Mouse (Mus musculus) hindbrain, embryonic 14.5 days (tissue): ENCODE data around the gene Trim29. TPM values are rescaled to one million over a fixed set of nuclear protein-coding genes. Genes with fewer than 3 reads are reported as not detected.

ENCODE experiments used
- ATAC-seq: fragments of 200-750 bp; cut with Nextera tagmentation; 2 replicates; pipeline ENCODE4 v1.8.0; 2017; ENCODE audit warnings: moderate number of reproducible peaks, mild to moderate bottlenecking, moderate TSS enrichment, moderate library complexity; ENCODE audit not compliant: low FRiP score
- DNase-seq: peaks from one replicate; pipeline ENCODE4 v3.0.0-alpha.2; 2015; ENCODE audit warnings: low spot score
- H3K27ac ChIP-seq: fragments of 300-500 bp; sonication (generic); 2 replicates; pipeline ENCODE4 v1.5.1; 2014; ENCODE audit warnings: mild to moderate bottlenecking, moderate library complexity
- H3K27me3 ChIP-seq: fragments of 300-500 bp; sonication (generic); 2 replicates; pipeline ENCODE4 v1.6.1; 2014; ENCODE audit warnings: mild to moderate bottlenecking, low read length, mixed read lengths; ENCODE audit not compliant: control insufficient read depth, insufficient read depth
- H3K36me3 ChIP-seq: fragments of 300-500 bp; sonication (generic); replicated peaks from 2 replicates; pipeline ENCODE4 v1.6.1; 2014; ENCODE audit not compliant: control insufficient read depth, insufficient read depth
- H3K4me1 ChIP-seq: fragments of 300-500 bp; sonication (generic); replicated peaks from 2 replicates; pipeline ENCODE4 v1.6.1; 2014; ENCODE audit warnings: antibody characterized with exemption, low read length, mixed read lengths; ENCODE audit not compliant: control insufficient read depth, insufficient read depth
- H3K4me2 ChIP-seq: fragments of 300-500 bp; sonication (generic); replicated peaks from 2 replicates; pipeline ENCODE4 v1.6.1; 2014; ENCODE audit warnings: mild to moderate bottlenecking, moderate library complexity
- H3K4me3 ChIP-seq: fragments of 300-500 bp; sonication (generic); replicated peaks from 2 replicates; pipeline ENCODE4 v1.5.1; 2014; ENCODE audit warnings: mild to moderate bottlenecking, low read length
- H3K9ac ChIP-seq: fragments of 300-500 bp; sonication (generic); 2 replicates; pipeline ENCODE4 v1.6.1; 2014
- H3K9me3 ChIP-seq: fragments of 300-500 bp; sonication (generic); 2 replicates; pipeline ENCODE4 v1.6.1; 2016; ENCODE audit warnings: low read length; ENCODE audit not compliant: control insufficient read depth
- WGBS: fragments of 180-500 bp; shearing (Covaris S2); extraction: QIAGEN DNeasy Blood & Tissue Kit; methylation state at CpG from one replicate; pipeline ENCODE4 v1.1.7; 2014; 5-methylcytosine and 5-hydroxymethylcytosine counted together
- polyA plus RNA-seq: library from polyadenylated mRNA; unstranded; fragments of >200 nt; fragmentation: Nextera tagmentation; extraction: Ambion mirVana; gene quantifications from 2 replicates; pipeline ENCODE4 v1.2.1, GENCODE M21; 2014

Trim29 gene
- polyA plus RNA-seq, 1 experiment from 2014 or later: not detected

GRCm38 (mm10) chr9:43305882-43306281 lies 4.8 kb upstream of the Trim29 start:
- ATAC-seq (no peak), DNase-seq (no peak)

GRCm38 (mm10) chr9:43309087-43309872 lies 1.4 kb upstream of the Trim29 start:
- ATAC-seq (no peak), DNase-seq (no peak)
- Histone ChIP-seq H3K4me3 (no peak overlapping the region), H3K9me3 (no peaks in the 10 kb centered on the region), H3K27ac (no peak overlapping the region), H3K27me3 (no peaks in the 10 kb centered on the region), H3K4me2 (no peak overlapping the region), H3K36me3 (no peaks in the 10 kb centered on the region), H3K9ac (no peak overlapping the region), H3K4me1 (no peaks in the 10 kb centered on the region)
- WGBS: 91% methylated on average over 6 of the region's 6 CpGs

More at GRCm38 (mm10) chr9:43305882-43306281, 4.8 kb upstream of the Trim29 start:
- Histone ChIP-seq H3K4me3 (no peak overlapping the region), H3K4me1 (no peaks in the 10 kb centered on the region), H3K36me3 (no peaks in the 10 kb centered on the region), H3K4me2 (no peak overlapping the region), H3K27me3 (no peaks in the 10 kb centered on the region), H3K27ac (no peak overlapping the region), H3K9ac (no peak overlapping the region), H3K9me3 (no peaks in the 10 kb centered on the region)
- WGBS: 53% methylated on average over 6 of the region's 6 CpGs

- ATAC-seq (no peak), DNase-seq (no peak)
- H3K4me3 ChIP-seq: no peak overlapping the region
- no peak overlapping the region for H3K4me2 ChIP-seq
- WGBS: 77% methylated on average over 7 of the region's 7 CpGs
- H3K36me3 ChIP-seq: no peaks in the 10 kb centered on the region
- H3K9ac ChIP-seq: no peak overlapping the region
- no peaks in the 10 kb centered on the region for H3K4me1 ChIP-seq
- H3K27ac ChIP-seq: no peak overlapping the region
- no peaks in the 10 kb centered on the region for H3K27me3 ChIP-seq
- H3K9me3 ChIP-seq: no peaks in the 10 kb centered on the region
These were observed 1.5 kb downstream of the Trim29 start for GRCm38 (mm10) chr9:43312190-43312589.

GRCm38 (mm10) chr9:43313805-43314204 lies 3.2 kb downstream of the Trim29 start:
- Histone ChIP-seq H3K4me1 (no peaks in the 10 kb centered on the region), H3K27me3 (no peaks in the 10 kb centered on the region), H3K9ac (no peak overlapping the region), H3K9me3 (no peaks in the 10 kb centered on the region), H3K36me3 (no peaks in the 10 kb centered on the region), H3K4me3 (no peak overlapping the region), H3K27ac (no peak overlapping the region), H3K4me2 (no peak overlapping the region)
- no peak for DNase-seq
- 93% methylated on average over 3 of the region's 3 CpGs for WGBS
- ATAC-seq: no peak

GRCm38 (mm10) chr9:43315320-43315950 lies 4.8 kb downstream of the Trim29 start:
- Histone ChIP-seq H3K27me3 (no peaks in the 10 kb centered on the region), H3K9ac (no peak overlapping the region), H3K4me2 (no peak overlapping the region), H3K9me3 (no peaks in the 10 kb centered on the region), H3K27ac (no peak overlapping the region), H3K36me3 (no peaks in the 10 kb centered on the region), H3K4me3 (no peak overlapping the region), H3K4me1 (no peaks in the 10 kb centered on the region)
- 30% methylated on average over 3 of the region's 3 CpGs for WGBS
- DNase-seq (no peak), ATAC-seq (no peak)

- ATAC-seq (no peak), DNase-seq (no peak)
- H3K9ac ChIP-seq: no peak overlapping the region
- H3K27me3 ChIP-seq: no peaks in the 10 kb centered on the region
- WGBS: 85% methylated on average over 4 of the region's 4 CpGs
- no peak overlapping the region for H3K27ac ChIP-seq
- no peaks in the 10 kb centered on the region for H3K36me3 ChIP-seq
- H3K9me3 ChIP-seq: no peaks in the 10 kb centered on the region
- no peaks in the 10 kb centered on the region for H3K4me1 ChIP-seq
- no peak overlapping the region for H3K4me3 ChIP-seq
- H3K4me2 ChIP-seq: no peak overlapping the region
These were observed 5.8 kb downstream of the Trim29 start for GRCm38 (mm10) chr9:43316466-43316865.

- WGBS: 92% methylated on average over 10 of the region's 10 CpGs
- no peaks in the 10 kb centered on the region for H3K36me3 ChIP-seq
- H3K27me3 ChIP-seq: no peaks in the 10 kb centered on the region
- no peak overlapping the region for H3K4me2 ChIP-seq
- H3K4me1 ChIP-seq: no peaks in the 10 kb centered on the region
- no peaks in the 10 kb centered on the region for H3K9me3 ChIP-seq
- ATAC-seq (no peak), DNase-seq (no peak)
- H3K9ac ChIP-seq: no peak overlapping the region
- H3K4me3 ChIP-seq: no peak overlapping the region
- H3K27ac ChIP-seq: no peak overlapping the region
These were observed 8.0 kb downstream of the Trim29 start for GRCm38 (mm10) chr9:43318661-43319060.

GRCm38 (mm10) chr9:43321951-43322350 lies 11.3 kb downstream of the Trim29 start:
- DNase-seq: no peak
- Histone ChIP-seq H3K9me3 (no peaks in the 10 kb centered on the region), H3K4me2 (no peak overlapping the region), H3K27me3 (no peaks in the 10 kb centered on the region), H3K4me1 (no peaks in the 10 kb centered on the region), H3K4me3 (no peak overlapping the region), H3K27ac (no peak overlapping the region), H3K36me3 (no peaks in the 10 kb centered on the region), H3K9ac (no peak overlapping the region)
- ATAC-seq: no peak
- WGBS: 84% methylated on average over 6 of the region's 6 CpGs

- H3K36me3 ChIP-seq: no peaks in the 10 kb centered on the region
- H3K4me3 ChIP-seq: no peak overlapping the region
- H3K4me1 ChIP-seq: no peaks in the 10 kb centered on the region
These were observed 12.0 kb downstream of the Trim29 start for GRCm38 (mm10) chr9:43322666-43323065.

More at GRCm38 (mm10) chr9:43322666-43323065, 12.0 kb downstream of the Trim29 start:
- no peak for DNase-seq
- Histone ChIP-seq H3K27ac (no peak overlapping the region), H3K9me3 (no peaks in the 10 kb centered on the region), H3K9ac (no peak overlapping the region), H3K4me2 (no peak overlapping the region), H3K27me3 (no peaks in the 10 kb centered on the region)
- 87% methylated on average over 4 of the region's 4 CpGs for WGBS
- ATAC-seq: no peak
